Mouse (Mus musculus) spleen, adult 10 weeks (tissue): ENCODE results near the gene Olfr47. TPM values are rescaled to one million over a fixed set of nuclear protein-coding genes. Genes with fewer than 3 reads are reported as not detected.

Source experiments
- polyA plus RNA-seq: library from polyadenylated mRNA; stranded (reverse); fragments of 350-450 nt; fragmentation: Illumina TruSeq; extraction: RNeasy Lipid Tissue Mini Kit (QIAGEN cat#74804); gene quantifications from one replicate; pipeline ENCODE4 v1.2.3, GENCODE M21; 2015; ENCODE audit warnings: low replicate concordance; ENCODE audit not compliant: insufficient read depth

Gene Olfr47
- polyA plus RNA-seq: not detected

DNA sequence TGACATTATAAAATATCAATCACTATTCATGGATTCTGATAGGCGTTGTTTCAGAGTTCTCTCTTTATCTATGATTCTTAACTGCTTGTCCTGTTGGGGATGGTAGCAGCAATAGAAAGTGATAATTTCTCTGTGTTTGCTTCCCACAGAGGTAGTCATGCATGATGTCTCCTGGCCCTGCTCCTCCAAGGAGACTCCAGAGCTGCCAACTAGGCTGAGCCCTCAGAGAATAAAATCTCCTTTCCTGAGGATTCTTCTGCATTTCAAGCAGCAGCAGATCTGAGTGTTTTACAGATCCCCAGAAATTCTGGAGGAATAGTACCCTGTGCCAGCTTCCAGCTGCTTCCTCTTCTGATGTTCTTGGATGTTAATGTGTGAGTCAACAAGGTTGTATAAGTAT lies at the start of gene Olfr47:
Olfr47 (plus strand) TSS at position 275 of the 400 bp plus-strand sequence.

DNA sequence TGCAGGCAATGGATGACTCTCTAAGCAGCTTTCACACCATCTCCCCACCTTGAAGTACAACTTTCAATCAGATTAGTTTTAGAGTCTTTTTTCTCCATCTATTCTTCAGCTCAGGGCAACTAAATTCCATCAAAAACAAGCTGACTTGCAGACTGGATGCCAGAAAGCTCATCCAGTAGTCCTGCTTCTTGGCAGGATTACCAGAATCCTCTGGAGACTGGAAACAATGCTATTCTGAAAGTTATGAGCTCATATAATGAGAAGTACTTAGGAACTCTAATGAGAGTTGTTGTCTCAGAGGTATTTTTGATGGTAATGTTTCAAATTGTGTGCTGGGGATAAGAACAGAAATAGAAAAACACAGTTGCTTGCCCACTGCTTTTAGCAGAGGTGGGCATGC lies 34.5 kb upstream of the Olfr47 start, which contains the start of gene Olfr435:
Olfr435 (plus strand) TSS at position 366 of the 400 bp plus-strand sequence.

DNA sequence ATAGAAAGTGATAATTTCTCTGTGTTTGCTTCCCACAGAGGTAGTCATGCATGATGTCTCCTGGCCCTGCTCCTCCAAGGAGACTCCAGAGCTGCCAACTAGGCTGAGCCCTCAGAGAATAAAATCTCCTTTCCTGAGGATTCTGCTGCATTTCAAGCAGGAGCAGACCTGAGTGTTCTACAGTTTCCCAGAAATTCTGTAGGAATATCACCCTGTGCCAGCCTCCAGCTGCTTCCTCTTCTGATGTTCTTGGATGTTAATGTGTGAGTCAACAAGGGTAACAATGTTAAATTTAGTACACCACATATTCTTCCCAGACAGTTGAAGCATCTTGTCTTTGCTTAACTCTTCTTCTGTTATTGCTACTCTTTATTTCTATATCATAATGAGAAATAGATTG lies 18.5 kb upstream of the Olfr47 start, which contains the start of gene Olfr434:
Olfr434 (plus strand) TSS at position 149 of the 400 bp plus-strand sequence.

DNA sequence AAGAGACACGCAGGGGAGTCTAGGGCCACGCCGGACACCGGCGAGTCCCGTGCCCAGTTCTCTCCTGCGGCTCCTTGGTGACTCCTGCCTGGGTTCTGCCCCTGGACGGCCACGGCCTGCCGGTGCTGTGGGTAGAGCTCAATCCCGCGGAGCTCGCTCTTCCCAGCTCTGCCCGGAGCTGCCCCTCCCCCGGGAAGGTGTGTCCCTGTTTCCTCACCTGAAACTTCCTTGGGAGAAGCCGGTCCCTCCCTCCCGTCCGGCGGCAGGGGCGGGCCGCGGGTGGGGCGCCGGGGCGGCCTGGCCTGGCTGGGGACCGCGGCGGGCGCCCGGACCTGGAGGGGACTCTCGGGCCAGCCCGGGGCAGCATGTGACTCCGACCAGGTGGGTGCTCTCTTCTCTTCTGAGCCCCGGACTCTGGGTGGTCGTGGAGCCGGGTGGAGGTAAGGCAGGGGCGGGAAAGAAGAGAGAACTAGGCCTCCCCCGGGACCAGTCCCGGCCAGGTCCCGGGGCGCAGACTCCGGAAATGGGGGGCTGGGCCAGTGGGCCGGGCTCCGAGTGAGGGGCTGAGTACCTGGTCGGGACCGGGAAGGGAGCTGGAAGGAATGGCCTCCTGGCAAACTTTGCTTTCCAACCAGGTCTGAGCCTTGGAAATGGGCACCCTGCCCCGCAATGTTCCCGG lies 34.2 kb downstream of the Olfr47 start, which contains the start of gene Arhgef5:
Arhgef5 (plus strand) TSS at position 220 of the 679 bp plus-strand sequence.

Other genes starting within 250 kb of the Olfr47 start
- gene Olfr441, start 125.2 kb upstream of the Olfr47 start, polyA plus RNA-seq: not detected
- gene Olfr237-ps1, start 85.0 kb upstream of the Olfr47 start, polyA plus RNA-seq: not detected
- not detected for gene Olfr437, start 68.2 kb upstream of the Olfr47 start, polyA plus RNA-seq
- gene Olfr13, start 59.4 kb upstream of the Olfr47 start, polyA plus RNA-seq: not detected
- not detected for gene Olfr435, start 34.4 kb upstream of the Olfr47 start, polyA plus RNA-seq
- gene Olfr434, start 18.5 kb upstream of the Olfr47 start, polyA plus RNA-seq: not detected
- 7.3 TPM for gene Arhgef5, start 34.1 kb downstream of the Olfr47 start, polyA plus RNA-seq
- gene Nobox, start 78.0 kb downstream of the Olfr47 start, polyA plus RNA-seq: not detected